Mouse (Mus musculus): ENCODE measurements around the gene Aox2. TPM values are rescaled to one million over a fixed set of nuclear protein-coding genes. Genes with fewer than 3 reads are reported as not detected.
A peak's percentile ranks its signal among the peaks of the same experiment; 100 is the strongest.

Gene Aox2
- total RNA-seq, 1 experiment, result 0.04 TPM

GRCm38 (mm10) chr1:58395341-58395740 is 117.2 kb downstream of the Aox2 start:
- no peak for TF ChIP-seq CHD2 (IDR thresholded peaks at IDR 0.05; ENCODE audit: low read depth, low read length)
- no peak for TF ChIP-seq MAFK (IDR thresholded peaks at IDR 0.05; ENCODE audit: insufficient read depth, low read depth, low read length)
- TF ChIP-seq ZC3H11A (IDR thresholded peaks at IDR 0.05; ENCODE audit: borderline replicate concordance, low read depth, low read length), result no peak
- TF ChIP-seq HCFC1 (IDR thresholded peaks at IDR 0.05; ENCODE audit: borderline replicate concordance, insufficient read depth, low read length), result no peak
- no peak for TF ChIP-seq ZNF384 (IDR thresholded peaks at IDR 0.05; ENCODE audit: low read depth, low read length)
- peaks cover 36% of the 10 kb centered on the region for H3K36me3 ChIP-seq (ENCODE audit: control insufficient read depth, insufficient read depth, low read length, poor library complexity, severe bottlenecking)

GRCm38 (mm10) chr1:58396179-58396578 is 118.1 kb downstream of the Aox2 start:
- in situ Hi-C loops (cut with MboI; ENCODE audit: low sequenced_read_pairs in 2 of 2, unreplicated experiment in 2 of 2), result no loop called here
- TF ChIP-seq CHD2 (IDR thresholded peaks at IDR 0.05; ENCODE audit: low read depth, low read length) (peak; percentile 19; the same call in 1 of the 2 replicates), MAFK (IDR thresholded peaks at IDR 0.05; ENCODE audit: insufficient read depth, low read depth, low read length) (no peak)
- no peak for DNase-seq (ENCODE audit: low read depth, low spot score)
- H3K36me3 ChIP-seq (ENCODE audit: control insufficient read depth, insufficient read depth, low read length, poor library complexity, severe bottlenecking), result peaks cover 44% of the 10 kb centered on the region
- no peaks in the 10 kb centered on the region for H3K4me1 ChIP-seq (ENCODE audit: control insufficient read depth in 2 of 2, insufficient read depth in 2 of 2, low read length in 2 of 2, poor library complexity in 1 of 2)
- no peak overlapping the region for H3K9ac ChIP-seq (ENCODE audit: insufficient read depth, low read depth, low read length, poor library complexity, severe bottlenecking)
- no peak overlapping the region for H3K4me3 ChIP-seq (ENCODE audit: insufficient read depth in 1 of 2, low read depth in 1 of 2, low read length in 2 of 2, poor library complexity in 1 of 2, severe bottlenecking in 1 of 2)
- H3K27ac ChIP-seq (ENCODE audit: insufficient read depth, low read depth, low read length, poor library complexity, severe bottlenecking), result no peak overlapping the region
- H3K9me3 ChIP-seq (ENCODE audit: control insufficient read depth, insufficient read depth, low read depth, low read length), result no peaks in the 10 kb centered on the region

More at GRCm38 (mm10) chr1:58395341-58395740, 117.2 kb downstream of the Aox2 start:
- in situ Hi-C loops (cut with MboI; ENCODE audit: low sequenced_read_pairs in 2 of 2, unreplicated experiment in 2 of 2), result no loop called here
- no peak for DNase-seq (ENCODE audit: low read depth, low spot score)
- Histone ChIP-seq H3K4me1 (ENCODE audit: control insufficient read depth in 2 of 2, insufficient read depth in 2 of 2, low read length in 2 of 2, poor library complexity in 1 of 2) (no peaks in the 10 kb centered on the region), H3K4me3 (ENCODE audit: insufficient read depth in 1 of 2, low read depth in 1 of 2, low read length in 2 of 2, poor library complexity in 1 of 2, severe bottlenecking in 1 of 2) (no peak overlapping the region), H3K9me3 (ENCODE audit: control insufficient read depth, insufficient read depth, low read depth, low read length) (no peaks in the 10 kb centered on the region), H3K27ac (ENCODE audit: insufficient read depth, low read depth, low read length, poor library complexity, severe bottlenecking) (no peak overlapping the region), H3K9ac (ENCODE audit: insufficient read depth, low read depth, low read length, poor library complexity, severe bottlenecking) (no peak overlapping the region)

GRCm38 (mm10) chr1:58397731-58398130 is 119.6 kb downstream of the Aox2 start:
- no peak overlapping the region for H3K4me3 ChIP-seq (ENCODE audit: insufficient read depth in 1 of 2, low read depth in 1 of 2, low read length in 2 of 2, poor library complexity in 1 of 2, severe bottlenecking in 1 of 2)
- peaks cover 0 to 3% of the 10 kb centered on the region in 2 experiments; a peak in 1 of 4 replicates for H3K4me1 ChIP-seq (ENCODE audit: control insufficient read depth in 2 of 2, insufficient read depth in 2 of 2, low read length in 2 of 2, poor library complexity in 1 of 2)
- no peaks in the 10 kb centered on the region for H3K9me3 ChIP-seq (ENCODE audit: control insufficient read depth, insufficient read depth, low read depth, low read length)
- peaks cover 56% of the 10 kb centered on the region for H3K36me3 ChIP-seq (ENCODE audit: control insufficient read depth, insufficient read depth, low read length, poor library complexity, severe bottlenecking)
- TF ChIP-seq ZC3H11A (IDR thresholded peaks at IDR 0.05; ENCODE audit: borderline replicate concordance, low read depth, low read length) (no peak), HCFC1 (IDR thresholded peaks at IDR 0.05; ENCODE audit: borderline replicate concordance, insufficient read depth, low read length) (no peak), CHD2 (IDR thresholded peaks at IDR 0.05; ENCODE audit: low read depth, low read length) (no peak), ZNF384 (IDR thresholded peaks at IDR 0.05; ENCODE audit: low read depth, low read length) (no peak), MAFK (IDR thresholded peaks at IDR 0.05; ENCODE audit: insufficient read depth, low read depth, low read length) (no peak)
- no peak overlapping the region for H3K9ac ChIP-seq (ENCODE audit: insufficient read depth, low read depth, low read length, poor library complexity, severe bottlenecking)
- no peak overlapping the region for H3K27ac ChIP-seq (ENCODE audit: insufficient read depth, low read depth, low read length, poor library complexity, severe bottlenecking)
- DNase-seq (ENCODE audit: low read depth, low spot score), result no peak
- in situ Hi-C loops (cut with MboI; ENCODE audit: low sequenced_read_pairs in 2 of 2, unreplicated experiment in 2 of 2), result no loop called here

GRCm38 (mm10) chr1:58401396-58401795 is 123.3 kb downstream of the Aox2 start:
- peaks cover 53% of the 10 kb centered on the region for H3K36me3 ChIP-seq (ENCODE audit: control insufficient read depth, insufficient read depth, low read length, poor library complexity, severe bottlenecking)
- peaks cover 0 to 3% of the 10 kb centered on the region in 2 experiments; a peak in 2 of 4 replicates for H3K4me1 ChIP-seq (ENCODE audit: control insufficient read depth in 2 of 2, insufficient read depth in 2 of 2, low read length in 2 of 2, poor library complexity in 1 of 2)
- no peak for DNase-seq (ENCODE audit: low read depth, low spot score)
- in situ Hi-C loops (cut with MboI; ENCODE audit: low sequenced_read_pairs in 2 of 2, unreplicated experiment in 2 of 2), result loop anchor here in 1 of 2 experiments (25.0 kb wide), 1 partner anchor 1311 kb away; no protein-coding TSS in a partner anchor
- no peaks in the 10 kb centered on the region for H3K9me3 ChIP-seq (ENCODE audit: control insufficient read depth, insufficient read depth, low read depth, low read length)
- TF ChIP-seq ZC3H11A (IDR thresholded peaks at IDR 0.05; ENCODE audit: borderline replicate concordance, low read depth, low read length) (no peak), ZNF384 (IDR thresholded peaks at IDR 0.05; ENCODE audit: low read depth, low read length) (no peak), MAFK (IDR thresholded peaks at IDR 0.05; ENCODE audit: insufficient read depth, low read depth, low read length) (no peak), HCFC1 (IDR thresholded peaks at IDR 0.05; ENCODE audit: borderline replicate concordance, insufficient read depth, low read length) (no peak), CHD2 (IDR thresholded peaks at IDR 0.05; ENCODE audit: low read depth, low read length) (no peak)
- H3K27ac ChIP-seq (ENCODE audit: insufficient read depth, low read depth, low read length, poor library complexity, severe bottlenecking), result no peak overlapping the region
- no peak overlapping the region for H3K9ac ChIP-seq (ENCODE audit: insufficient read depth, low read depth, low read length, poor library complexity, severe bottlenecking)
- H3K4me3 ChIP-seq (ENCODE audit: insufficient read depth in 1 of 2, low read depth in 1 of 2, low read length in 2 of 2, poor library complexity in 1 of 2, severe bottlenecking in 1 of 2), result no peak overlapping the region

- no peak overlapping the region for H3K4me3 ChIP-seq (ENCODE audit: insufficient read depth in 1 of 2, low read depth in 1 of 2, low read length in 2 of 2, poor library complexity in 1 of 2, severe bottlenecking in 1 of 2)
- peaks cover 0 to 3% of the 10 kb centered on the region in 2 experiments; a peak in 2 of 4 replicates for H3K4me1 ChIP-seq (ENCODE audit: control insufficient read depth in 2 of 2, insufficient read depth in 2 of 2, low read length in 2 of 2, poor library complexity in 1 of 2)
- no peak for TF ChIP-seq MAFK (IDR thresholded peaks at IDR 0.05; ENCODE audit: insufficient read depth, low read depth, low read length)
- TF ChIP-seq CHD2 (IDR thresholded peaks at IDR 0.05; ENCODE audit: low read depth, low read length), result no peak
- no peak for TF ChIP-seq HCFC1 (IDR thresholded peaks at IDR 0.05; ENCODE audit: borderline replicate concordance, insufficient read depth, low read length)
- no peak for TF ChIP-seq ZNF384 (IDR thresholded peaks at IDR 0.05; ENCODE audit: low read depth, low read length)
- TF ChIP-seq ZC3H11A (IDR thresholded peaks at IDR 0.05; ENCODE audit: borderline replicate concordance, low read depth, low read length), result no peak
- in situ Hi-C loops (cut with MboI; ENCODE audit: low sequenced_read_pairs in 2 of 2, unreplicated experiment in 2 of 2), result loop anchor here in 1 of 2 experiments (25.0 kb wide), 1 partner anchor 1309 kb away; no protein-coding TSS in a partner anchor
- DNase-seq (ENCODE audit: low read depth, low spot score), result no peak
- H3K9ac ChIP-seq (ENCODE audit: insufficient read depth, low read depth, low read length, poor library complexity, severe bottlenecking), result no peak overlapping the region
- H3K27ac ChIP-seq (ENCODE audit: insufficient read depth, low read depth, low read length, poor library complexity, severe bottlenecking), result no peak overlapping the region
- H3K9me3 ChIP-seq (ENCODE audit: control insufficient read depth, insufficient read depth, low read depth, low read length), result no peaks in the 10 kb centered on the region
- H3K36me3 ChIP-seq (ENCODE audit: control insufficient read depth, insufficient read depth, low read length, poor library complexity, severe bottlenecking), result peaks cover 35% of the 10 kb centered on the region
These were observed 125.6 kb downstream of the Aox2 start for GRCm38 (mm10) chr1:58403745-58404144.
